In the genomic region with DNA sequence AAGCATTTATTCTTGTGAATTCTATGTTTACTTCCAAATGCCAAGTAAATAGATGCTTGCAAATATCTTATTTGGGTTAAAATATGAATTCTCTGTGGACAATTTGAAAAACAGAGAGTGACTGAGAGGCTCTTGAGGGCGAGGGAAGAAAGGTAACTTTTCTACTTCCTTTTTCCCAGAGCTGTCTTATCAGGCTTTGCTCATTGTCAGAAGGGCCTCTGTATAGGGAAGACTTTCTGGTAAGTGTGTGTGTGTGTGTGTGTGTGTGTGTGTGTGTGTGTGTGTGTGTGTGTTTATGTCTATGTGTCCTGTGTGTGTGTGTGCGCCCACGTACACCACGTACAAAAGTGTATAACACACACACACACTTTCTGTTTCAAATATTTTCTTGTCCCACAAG, we compare ENCODE assay signal across 35 mouse cellular contexts.
"Had no signal": no experiment of that assay in that cellular context is flagged by ENCODE, and none has a peak within 500 bp of the region (broad histone marks: within the 10 kb centered on the region; RNA-seq: fewer than 3 reads in every experiment).

No protein-coding gene starts in this region.

- H3K36me3 ChIP-seq: heart, embryonic 12.5 days; heart, embryonic 13.5 days; heart, embryonic 15.5 days; hindbrain, embryonic 10.5 days; hindbrain, embryonic 12.5 days; hindbrain, embryonic 13.5 days; hindbrain, embryonic 15.5 days; intestine, embryonic 15.5 days; kidney, embryonic 15.5 days had no signal

- H3K4me2 ChIP-seq: heart, embryonic 11.5 days; heart, embryonic 12.5 days; heart, embryonic 13.5 days; heart, embryonic 15.5 days; hindbrain, embryonic 12.5 days; hindbrain, embryonic 13.5 days; hindbrain, embryonic 14.5 days; hindbrain, embryonic 15.5 days; intestine, embryonic 15.5 days; kidney, embryonic 15.5 days had no signal

- H3K27ac ChIP-seq: heart, embryonic 13.5 days; heart, embryonic 15.5 days; hindbrain, embryonic 10.5 days; hindbrain, embryonic 12.5 days; hindbrain, embryonic 13.5 days; hindbrain, embryonic 14.5 days; hindbrain, embryonic 15.5 days; hindbrain, postnatal 0 days; intestine, embryonic 15.5 days; kidney, embryonic 15.5 days; kidney, postnatal 0 days; layer of hippocampus, adult 2 months; left cerebral cortex, adult 2 months had no signal

- ATAC-seq: hindbrain, embryonic 16.5 days; hindbrain, postnatal 0 days; inflammation-experienced regulatory T-cells, adult 6 months; intestine, embryonic 15.5 days; intestine, embryonic 16.5 days; intestine, postnatal 0 days had no signal

- H3K9me3 ChIP-seq: heart, embryonic 12.5 days; heart, embryonic 13.5 days; heart, embryonic 15.5 days; hindbrain, embryonic 10.5 days; hindbrain, embryonic 12.5 days; hindbrain, embryonic 13.5 days; hindbrain, embryonic 15.5 days; intestine, embryonic 15.5 days; kidney, embryonic 15.5 days had no signal

- H3K27me3 ChIP-seq: heart, embryonic 12.5 days; heart, embryonic 13.5 days; heart, embryonic 15.5 days; hindbrain, embryonic 12.5 days; hindbrain, embryonic 13.5 days; hindbrain, embryonic 15.5 days; intestine, embryonic 15.5 days; kidney, embryonic 15.5 days had no signal

- H3K4me1 ChIP-seq: heart, embryonic 12.5 days; heart, embryonic 13.5 days; heart, embryonic 15.5 days; hindbrain, embryonic 10.5 days; hindbrain, embryonic 12.5 days; hindbrain, embryonic 13.5 days; hindbrain, embryonic 15.5 days; intestine, embryonic 15.5 days; kidney, embryonic 15.5 days had no signal

- DNase-seq: heart, postnatal 10 days; heart, postnatal 14 days; heart, postnatal 36 days; heart, postnatal 4 days; kidney, adult 11 months; kidney, adult 18-20 months; kidney, adult 2 months; kidney, adult 8-10 months; kidney, adult 9 months; kidney, postnatal 10 days; kidney, postnatal 14 days; kidney, postnatal 25 days; kidney, postnatal 36 days; kidney, postnatal 4 days; layer of hippocampus, adult 9-11 months; layer of hippocampus, postnatal 36 days had no signal

- H3K9ac ChIP-seq: heart, embryonic 12.5 days; heart, embryonic 13.5 days; heart, embryonic 15.5 days; hindbrain, embryonic 12.5 days; hindbrain, embryonic 13.5 days; hindbrain, embryonic 14.5 days; hindbrain, embryonic 15.5 days; intestine, embryonic 15.5 days; kidney, embryonic 15.5 days had no signal

- H3K4me3 ChIP-seq: heart, embryonic 12.5 days; heart, embryonic 13.5 days; heart, embryonic 15.5 days; hindbrain, embryonic 10.5 days; hindbrain, embryonic 12.5 days; hindbrain, embryonic 13.5 days; hindbrain, embryonic 15.5 days; intestine, embryonic 15.5 days; kidney, embryonic 15.5 days; layer of hippocampus, adult 2 months; left cerebral cortex, adult 2 months had no signal
